Mouse (Mus musculus) forebrain, embryonic 15.5 days (tissue): ENCODE measurements at regions not wholly inside any gene's neighbourhood (a gene's known extent, or its start where the extent isn't known, plus 50 kb on each side); places are given as distances from the start of the nearest gene placed in this dataset.
A peak's percentile ranks its signal among the peaks of the same experiment; 100 is the strongest.

ENCODE experiments used
- ATAC-seq: fragments of 200-750 bp; cut with Nextera tagmentation; replicated peaks from 2 replicates; pipeline ENCODE4 v1.8.0; 2017; ENCODE audit warnings: mild to moderate bottlenecking, moderate TSS enrichment, moderate library complexity
- H3K27ac ChIP-seq: fragments of 300-500 bp; sonication (generic); replicated peaks from 2 replicates; pipeline ENCODE4 v1.5.1; 2015; ENCODE audit warnings: mild to moderate bottlenecking, inconsistent platforms
- H3K27me3 ChIP-seq: fragments of 300-500 bp; sonication (generic); 2 replicates; pipeline ENCODE4 v1.6.1; 2015; ENCODE audit warnings: inconsistent platforms
- H3K36me3 ChIP-seq: fragments of 300-500 bp; sonication (generic); 2 replicates; pipeline ENCODE4 v1.6.1; 2015; ENCODE audit warnings: mild to moderate bottlenecking, inconsistent platforms
- H3K4me1 ChIP-seq: fragments of 300-500 bp; sonication (generic); 2 replicates; pipeline ENCODE4 v1.6.1; 2015; ENCODE audit warnings: inconsistent platforms
- H3K4me2 ChIP-seq: fragments of 300-500 bp; sonication (generic); replicated peaks from 2 replicates; pipeline ENCODE4 v1.6.1; 2015; ENCODE audit warnings: mild to moderate bottlenecking, inconsistent platforms
- H3K4me3 ChIP-seq: fragments of 300-500 bp; sonication (generic); 2 replicates; pipeline ENCODE4 v1.5.1; 2015; ENCODE audit warnings: mild to moderate bottlenecking, inconsistent platforms
- H3K9ac ChIP-seq: fragments of 300-500 bp; sonication (generic); replicated peaks from 2 replicates; pipeline ENCODE4 v1.6.1; 2015; ENCODE audit warnings: mild to moderate bottlenecking, inconsistent platforms
- H3K9me3 ChIP-seq: fragments of 300-500 bp; sonication (generic); 2 replicates; pipeline ENCODE4 v1.6.1; 2016; ENCODE audit warnings: inconsistent platforms
- WGBS: fragments of 180-500 bp; shearing (Covaris S2); methylation state at CpG from one replicate; pipeline ENCODE4 v1.1.7; 2015; ENCODE audit warnings: mixed read lengths; 5-methylcytosine and 5-hydroxymethylcytosine counted together

DNA sequence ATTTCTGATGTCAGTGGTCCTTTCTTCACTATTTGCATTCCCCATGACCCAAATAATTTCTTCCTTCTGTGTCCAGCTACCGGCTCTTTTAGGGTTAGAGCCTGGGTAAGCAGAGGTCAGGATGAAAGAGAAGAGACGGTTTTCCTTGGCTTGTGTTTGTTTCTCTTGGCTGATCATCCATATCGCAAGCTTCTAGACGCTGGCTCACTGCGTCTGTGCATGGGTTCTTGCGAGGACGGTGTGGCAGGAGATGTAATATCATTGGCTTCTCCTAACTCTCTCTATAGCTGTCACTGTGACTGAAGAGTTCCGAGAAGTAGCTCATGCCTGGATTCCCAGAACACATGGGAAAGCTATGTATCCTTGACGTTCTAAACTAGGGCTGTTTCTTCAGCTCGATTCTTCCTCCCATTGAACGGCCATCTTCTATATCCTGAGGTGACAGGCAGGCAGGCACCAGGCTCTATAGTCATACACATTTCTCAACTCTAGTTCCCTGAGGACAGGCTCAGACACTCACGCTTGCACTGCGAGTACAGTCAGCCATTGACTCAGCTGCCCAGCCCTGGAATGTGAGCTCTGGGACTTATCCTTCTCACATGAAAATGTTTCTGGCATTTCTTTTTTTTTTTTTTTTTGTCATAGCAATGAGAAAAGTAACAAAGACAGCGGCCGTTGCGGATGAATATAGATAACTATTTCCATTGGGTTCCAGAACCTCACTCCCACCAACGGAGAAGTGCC, 85.0 kb downstream of the Bach1 start:
- H3K27ac ChIP-seq, result no peak overlapping the region
- WGBS, result 81% methylated on average over 17 of the region's 17 CpGs

GRCm38 (mm10) chr16:87784405-87784994, 85.8 kb downstream of the Bach1 start:
- Histone ChIP-seq H3K9me3 (no peaks in the 10 kb centered on the region), H3K27ac (no peak overlapping the region), H3K27me3 (no peaks in the 10 kb centered on the region), H3K4me2 (no peak overlapping the region), H3K36me3 (no peaks in the 10 kb centered on the region), H3K4me1 (no peaks in the 10 kb centered on the region), H3K9ac (no peak overlapping the region), H3K4me3 (no peak overlapping the region)
- 47% methylated on average over 13 of the region's 13 CpGs for WGBS
- ATAC-seq, result no peak

More for the DNA sequence above, 85.0 kb downstream of the Bach1 start:
- Histone ChIP-seq H3K4me2 (no peak overlapping the region), H3K4me3 (no peak overlapping the region), H3K9ac (no peak overlapping the region), H3K9me3 (no peaks in the 10 kb centered on the region), H3K36me3 (no peaks in the 10 kb centered on the region), H3K4me1 (no peaks in the 10 kb centered on the region), H3K27me3 (no peaks in the 10 kb centered on the region)
- no peak for ATAC-seq

GRCm38 (mm10) chr16:87789539-87789938, 90.8 kb downstream of the Bach1 start:
- Histone ChIP-seq H3K27ac (no peak overlapping the region), H3K36me3 (no peaks in the 10 kb centered on the region), H3K9me3 (no peaks in the 10 kb centered on the region), H3K4me2 (no peak overlapping the region), H3K9ac (no peak overlapping the region), H3K4me3 (no peak overlapping the region), H3K4me1 (no peaks in the 10 kb centered on the region), H3K27me3 (no peaks in the 10 kb centered on the region)
- 92% methylated on average over 10 of the region's 10 CpGs for WGBS
- no peak for ATAC-seq

DNA sequence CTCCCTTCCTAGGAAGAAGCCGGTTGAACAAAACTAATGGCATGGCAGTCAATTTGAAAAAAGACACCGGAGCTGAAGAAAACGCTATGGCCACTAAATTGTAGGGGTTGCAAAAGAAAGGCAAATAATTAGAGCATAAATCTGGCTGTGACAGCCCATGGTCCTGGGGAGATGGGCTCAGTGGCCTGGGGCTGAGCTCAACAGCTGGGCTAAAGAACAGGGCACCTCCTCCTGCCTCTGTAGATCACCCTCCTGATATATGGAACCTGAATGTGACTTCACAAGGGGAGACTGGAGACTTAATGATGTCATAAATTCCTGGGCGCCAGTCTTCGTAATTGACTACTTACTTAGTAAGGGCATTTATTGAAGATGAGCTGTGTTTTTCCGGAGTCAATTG, 91.2 kb downstream of the Bach1 start:
- H3K36me3 ChIP-seq, result no peaks in the 10 kb centered on the region
- no peak for ATAC-seq
- H3K9me3 ChIP-seq, result no peaks in the 10 kb centered on the region
- no peak overlapping the region for H3K9ac ChIP-seq
- H3K27ac ChIP-seq, result no peak overlapping the region
- H3K4me2 ChIP-seq, result no peak overlapping the region
- no peak overlapping the region for H3K4me3 ChIP-seq
- WGBS, result 81% methylated on average over 6 of the region's 6 CpGs
- no peaks in the 10 kb centered on the region for H3K4me1 ChIP-seq
- no peaks in the 10 kb centered on the region for H3K27me3 ChIP-seq

DNA sequence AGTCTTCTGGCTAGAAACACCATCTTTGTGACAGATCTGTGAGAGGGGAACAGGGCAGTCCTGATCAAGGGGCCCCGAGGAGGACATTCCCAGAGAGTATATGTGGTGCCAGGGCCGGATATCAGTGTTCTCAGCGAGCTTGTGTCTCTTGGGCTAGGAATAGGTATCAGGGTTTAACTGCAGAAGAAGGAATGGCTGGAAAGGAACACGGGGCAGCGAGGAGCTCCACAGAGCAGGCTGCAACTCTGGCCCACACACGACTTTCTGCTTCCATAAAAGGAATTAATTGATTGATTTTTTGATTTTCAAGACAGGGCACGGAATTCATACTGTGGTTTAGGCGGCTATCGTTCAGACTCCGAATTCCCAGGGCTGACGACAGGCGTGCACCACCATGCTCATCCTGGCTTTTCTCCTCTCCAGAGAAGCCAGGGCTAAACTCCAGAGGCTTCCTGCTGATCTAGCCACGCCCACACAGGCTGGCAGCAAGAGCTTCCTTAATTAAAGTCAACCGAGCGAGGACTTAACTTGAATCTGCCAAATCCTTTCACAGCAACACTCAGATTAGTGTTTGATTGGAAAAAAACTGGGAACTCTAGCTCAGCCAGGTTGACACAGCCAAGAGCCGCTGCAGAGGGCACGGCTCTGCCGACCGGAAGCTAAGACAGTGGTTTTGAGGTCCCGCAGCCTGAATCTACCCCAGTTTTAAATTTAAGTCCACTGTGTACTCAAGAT, 97.9 kb downstream of the Bach1 start:
- Histone ChIP-seq H3K4me2 (peak overlapping the region; percentile 50), H3K9ac (peak overlapping the region; percentile 5; the same call in 1 of the 2 replicates), H3K27ac (0 out of 2 replicates have a peak overlapping the region, but pooled peaks have one; percentile 19), H3K27me3 (no peaks in the 10 kb centered on the region), H3K4me3 (peak overlapping the region; percentile 30), H3K4me1 (peaks cover 18% of the 10 kb centered on the region), H3K36me3 (no peaks in the 10 kb centered on the region), H3K9me3 (no peaks in the 10 kb centered on the region)
- 3% methylated on average over 20 of the region's 20 CpGs for WGBS
- ATAC-seq, result peak; percentile 88

GRCm38 (mm10) chr16:87802317-87802716, 103.6 kb downstream of the Bach1 start:
- Histone ChIP-seq H3K27ac (no peak overlapping the region), H3K9me3 (no peaks in the 10 kb centered on the region), H3K9ac (no peak overlapping the region), H3K4me1 (peaks cover 8% of the 10 kb centered on the region), H3K36me3 (no peaks in the 10 kb centered on the region), H3K27me3 (no peaks in the 10 kb centered on the region), H3K4me2 (no peak overlapping the region), H3K4me3 (no peak overlapping the region)
- ATAC-seq, result no peak
- 82% methylated on average over 4 of the region's 4 CpGs for WGBS

DNA sequence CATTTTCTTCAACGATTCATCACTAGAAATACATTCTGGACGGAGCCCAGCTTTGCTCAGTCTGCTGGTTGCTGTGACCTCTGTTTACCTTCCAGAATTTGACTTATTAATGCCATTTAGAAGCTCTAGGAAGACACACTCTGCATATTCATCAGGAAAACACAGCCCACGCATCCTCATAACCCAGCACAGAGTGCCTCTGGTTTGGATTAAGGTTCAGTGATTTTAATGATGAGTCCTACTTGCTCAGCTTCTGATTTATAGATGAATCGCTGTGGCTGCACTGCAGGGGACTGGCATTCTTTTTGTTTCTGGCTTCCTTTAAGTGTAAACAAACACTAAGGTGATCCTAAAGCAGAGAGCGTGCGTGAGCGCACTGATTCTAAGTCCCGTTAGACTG, 118.8 kb downstream of the Bach1 start:
- no peak overlapping the region for H3K4me2 ChIP-seq
- no peak for ATAC-seq
- 66% methylated on average over 8 of the region's 8 CpGs for WGBS
- H3K4me3 ChIP-seq, result no peak overlapping the region
- no peaks in the 10 kb centered on the region for H3K9me3 ChIP-seq
- no peak overlapping the region for H3K27ac ChIP-seq
- no peaks in the 10 kb centered on the region for H3K4me1 ChIP-seq
- H3K36me3 ChIP-seq, result no peaks in the 10 kb centered on the region
- no peaks in the 10 kb centered on the region for H3K27me3 ChIP-seq
- H3K9ac ChIP-seq, result no peak overlapping the region

- Histone ChIP-seq H3K36me3 (no peaks in the 10 kb centered on the region), H3K9ac (no peak overlapping the region), H3K9me3 (no peaks in the 10 kb centered on the region), H3K27ac (no peak overlapping the region), H3K27me3 (no peaks in the 10 kb centered on the region), H3K4me2 (no peak overlapping the region), H3K4me1 (peaks cover 4% of the 10 kb centered on the region; the same call in 1 of the 2 replicates), H3K4me3 (no peak overlapping the region)
- WGBS, result 55% methylated on average over 7 of the region's 7 CpGs
- no peak for ATAC-seq
Observed at GRCm38 (mm10) chr16:87834296-87834695, 135.6 kb downstream of the Bach1 start.

DNA sequence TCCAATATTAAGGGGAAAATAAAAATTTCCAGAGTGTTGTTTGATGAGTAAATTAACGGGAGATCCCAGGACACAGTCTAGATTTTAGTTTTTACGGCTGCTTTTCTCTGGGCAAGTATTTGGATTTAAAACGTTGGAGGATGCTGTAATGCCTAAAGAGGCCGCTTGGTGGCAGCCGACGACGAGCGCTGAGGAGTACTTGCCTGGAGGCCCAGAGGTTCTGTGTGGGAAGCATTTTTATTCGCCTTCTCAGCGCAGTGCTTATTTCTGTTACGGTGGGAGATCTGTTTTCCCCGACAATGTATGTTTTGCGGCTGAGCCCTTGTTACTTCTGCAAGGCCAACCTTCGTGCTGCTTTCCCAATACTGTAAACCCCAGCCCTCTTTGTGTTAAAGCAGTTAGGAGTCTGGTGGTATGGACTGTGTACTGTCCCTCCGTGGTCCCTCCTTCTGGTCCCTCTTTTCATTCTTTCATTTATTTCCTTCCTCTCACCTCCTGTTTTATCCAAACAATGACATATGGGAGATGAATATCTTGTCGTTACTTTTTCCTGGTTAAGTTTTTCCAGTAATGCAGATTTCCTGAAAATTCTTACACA, 142.3 kb downstream of the Bach1 start:
- ATAC-seq, result peak; percentile 91
- H3K9me3 ChIP-seq, result no peaks in the 10 kb centered on the region
- no peaks in the 10 kb centered on the region for H3K4me1 ChIP-seq
- no peak overlapping the region for H3K4me3 ChIP-seq
- no peak overlapping the region; the same call in 1 of the 2 replicates for H3K4me2 ChIP-seq
- no peak overlapping the region for H3K27ac ChIP-seq
- H3K9ac ChIP-seq, result no peak overlapping the region
- WGBS, result 13% methylated on average over 16 of the region's 16 CpGs
- no peaks in the 10 kb centered on the region for H3K27me3 ChIP-seq
- H3K36me3 ChIP-seq, result no peaks in the 10 kb centered on the region
